Mouse (Mus musculus) testis, postnatal 10 days (tissue): ENCODE data around the gene Rnf180.

ENCODE experiments used
- DNase-seq: peaks from one replicate; pipeline ENCODE4 v3.0.0; 2021; ENCODE audit warnings: low spot score

The Rnf180 gene

GRCm38 (mm10) chr13:105132370-105132769 is 162.2 kb downstream of the Rnf180 start:
- DNase-seq, result no peak

DNA sequence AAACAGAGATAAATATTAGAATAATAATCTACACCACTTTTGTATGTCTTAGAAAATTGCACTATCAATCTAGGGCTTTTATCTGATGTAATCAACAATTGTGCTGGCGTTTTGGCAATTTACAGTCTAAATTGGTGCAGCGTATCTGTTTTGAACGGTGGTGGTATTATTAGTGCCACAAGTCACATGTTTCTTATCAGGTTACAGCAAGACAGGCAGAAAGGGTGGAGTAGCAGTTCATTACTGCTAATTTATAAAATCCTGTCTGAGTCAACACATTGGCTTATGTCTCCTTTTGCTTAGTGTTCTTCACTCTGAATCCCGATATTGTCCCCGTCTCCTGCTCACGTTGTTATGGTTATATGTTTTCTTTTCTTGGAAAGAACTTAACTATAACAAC is 164.5 kb downstream of the Rnf180 start:
- no peak for DNase-seq

- DNase-seq, result no peak
Measured at GRCm38 (mm10) chr13:105122092-105122491, 172.5 kb downstream of the Rnf180 start.

GRCm38 (mm10) chr13:105121617-105122016 is 173.0 kb downstream of the Rnf180 start:
- no peak for DNase-seq

DNA sequence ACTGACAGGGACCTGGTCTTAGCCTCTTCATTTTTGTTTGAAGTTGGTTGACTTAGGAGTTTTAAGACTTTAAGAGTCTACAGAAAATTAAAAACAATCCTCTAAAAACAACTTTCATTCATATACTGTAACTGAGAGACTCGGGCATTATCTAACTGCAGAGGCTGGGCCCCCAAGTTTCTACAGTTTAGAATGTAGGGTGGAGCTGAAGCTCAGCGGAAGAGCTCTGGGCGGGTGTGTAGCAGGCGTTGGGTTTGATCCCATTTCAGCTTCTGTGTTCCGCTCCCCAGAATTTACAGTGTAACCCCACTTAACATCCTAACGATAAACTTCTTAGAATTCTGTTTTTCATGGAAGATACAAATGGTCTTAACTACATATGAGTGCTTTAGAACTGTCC is 183.0 kb downstream of the Rnf180 start:
- DNase-seq, result no peak

DNA sequence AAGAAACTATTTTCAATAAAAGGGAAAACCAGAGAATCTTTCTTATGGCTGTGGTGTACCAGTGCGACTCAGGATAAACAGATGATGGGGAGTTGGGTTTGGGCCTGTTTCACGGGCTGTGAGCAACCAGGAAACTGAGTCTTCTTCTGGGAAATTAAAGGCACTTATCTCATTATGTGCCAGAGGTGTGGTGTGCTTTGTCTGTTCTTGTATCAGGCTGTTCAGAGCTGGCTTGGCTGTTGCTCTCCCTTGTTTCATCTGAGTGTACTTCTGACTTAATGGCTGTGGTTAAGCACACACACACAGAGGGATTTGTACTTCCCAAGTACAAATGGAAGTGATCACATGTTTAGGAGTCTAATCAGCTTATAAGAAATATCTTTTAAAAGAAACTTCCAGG is 190.2 kb downstream of the Rnf180 start:
- DNase-seq, result no peak

- DNase-seq, result no peak
Measured at GRCm38 (mm10) chr13:105100705-105101104, 193.9 kb downstream of the Rnf180 start.

DNA sequence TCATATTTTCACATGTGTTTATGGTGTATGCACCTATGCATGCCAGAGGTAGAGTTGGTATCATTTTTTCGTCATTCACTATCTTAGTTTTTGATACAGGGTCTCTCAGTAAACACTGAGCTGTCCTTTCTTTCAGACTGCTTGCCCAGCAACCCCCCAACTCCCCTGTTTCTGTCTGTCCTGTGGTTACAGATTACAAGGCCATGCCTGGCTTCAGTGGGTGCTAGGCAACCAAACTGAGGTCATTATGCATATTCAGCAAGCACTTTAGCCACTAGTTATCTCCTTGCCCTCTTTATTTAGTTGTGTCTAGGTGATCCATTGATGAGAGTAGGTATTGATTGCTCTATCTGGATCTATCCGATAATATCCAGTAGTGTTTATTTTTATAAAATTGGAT is 198.3 kb downstream of the Rnf180 start:
- DNase-seq, result no peak

DNA sequence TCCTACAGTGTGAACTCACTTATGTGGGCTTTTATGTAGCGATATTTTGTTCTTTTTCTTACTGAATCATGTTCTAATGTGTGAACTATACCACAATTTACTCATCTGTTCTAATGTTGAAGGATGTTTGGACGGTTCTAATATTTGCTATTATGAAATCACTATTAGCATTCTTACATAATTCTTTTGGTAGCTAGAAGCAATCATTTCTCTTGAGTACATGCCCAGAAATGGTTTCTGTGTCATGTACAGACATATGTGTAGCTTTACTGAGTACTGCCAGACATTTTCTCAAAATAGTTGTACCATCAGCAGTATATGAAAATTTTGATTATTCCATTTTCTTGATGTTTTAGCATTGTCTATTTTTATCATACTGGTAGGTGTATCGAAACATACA is 205.3 kb downstream of the Rnf180 start:
- DNase-seq, result no peak

GRCm38 (mm10) chr13:105081862-105082261 is 212.8 kb downstream of the Rnf180 start, which contains the start of gene 4933425L06Rik:
4933425L06Rik (plus strand) TSS chr13:105082122.
- no peak for DNase-seq
